ENCODE assay signal across 34 mouse cellular contexts in the genomic region with DNA sequence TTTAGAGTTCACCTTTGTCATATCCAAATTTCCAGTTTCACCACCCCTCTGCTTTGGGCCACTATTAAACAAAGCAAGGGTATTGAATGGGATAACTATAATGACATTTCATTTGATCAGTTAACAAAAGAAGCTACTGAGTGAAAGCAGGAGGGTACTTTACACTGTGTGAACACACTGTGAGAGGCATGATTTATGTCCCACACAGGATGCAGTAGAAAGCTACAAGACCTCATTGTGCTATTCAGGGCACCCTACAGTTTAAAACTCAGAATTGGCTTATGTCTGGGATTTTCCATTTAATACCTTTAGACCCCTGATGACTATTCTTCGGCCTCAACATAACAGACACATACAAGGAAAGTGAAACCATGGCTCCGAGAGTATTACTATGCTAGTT. TPM values are rescaled to one million over a fixed set of nuclear protein-coding genes. Genes with fewer than 3 reads are reported as not detected.
"Had no signal": no experiment of that assay in that cellular context is flagged by ENCODE, and none has a peak within 500 bp of the region (broad histone marks: within the 10 kb centered on the region; RNA-seq: fewer than 3 reads in every experiment).

No protein-coding gene starts in this region.

- H3K9me3 ChIP-seq: heart, embryonic 10.5 days; heart, embryonic 12.5 days; hindbrain, embryonic 10.5 days; hindbrain, embryonic 12.5 days; intestine, embryonic 15.5 days; limb, embryonic 10.5 days; limb, embryonic 12.5 days had no signal

- H3K27me3 ChIP-seq: heart, embryonic 12.5 days; hindbrain, embryonic 12.5 days; intestine, embryonic 15.5 days; limb, embryonic 12.5 days had no signal

- H3K4me2 ChIP-seq: heart, embryonic 12.5 days; hindbrain, embryonic 12.5 days; hindbrain, embryonic 14.5 days; intestine, embryonic 15.5 days; limb, embryonic 12.5 days had no signal

- ATAC-seq: hindbrain, embryonic 16.5 days; inflammation-experienced regulatory T-cells, adult 6 months; intestine, embryonic 15.5 days; intestine, postnatal 0 days had no signal

- H3K9ac ChIP-seq: heart, embryonic 12.5 days; hindbrain, embryonic 12.5 days; hindbrain, embryonic 14.5 days; intestine, embryonic 15.5 days; limb, embryonic 12.5 days had no signal

- H3K4me1 ChIP-seq: heart, embryonic 12.5 days; intestine, embryonic 15.5 days had no signal

- DNase-seq: gastrocnemius, postnatal 14 days; gastrocnemius, postnatal 36 days; heart, adult 11 months; heart, postnatal 10 days; heart, postnatal 4 days; kidney, adult 18-20 months; kidney, adult 8-10 months; kidney, postnatal 10 days; kidney, postnatal 25 days; kidney, postnatal 4 days had no signal

- H3K36me3 ChIP-seq: heart, embryonic 10.5 days; heart, embryonic 12.5 days; hindbrain, embryonic 10.5 days; hindbrain, embryonic 12.5 days; intestine, embryonic 15.5 days; limb, embryonic 10.5 days; limb, embryonic 12.5 days had no signal

- H3K4me3 ChIP-seq: heart, embryonic 10.5 days; heart, embryonic 12.5 days; hindbrain, embryonic 10.5 days; hindbrain, embryonic 12.5 days; intestine, embryonic 15.5 days; layer of hippocampus, adult 2 months; left cerebral cortex, adult 2 months; limb, embryonic 10.5 days; limb, embryonic 12.5 days had no signal

- H3K27ac ChIP-seq: heart, embryonic 10.5 days; hindbrain, embryonic 10.5 days; hindbrain, embryonic 12.5 days; hindbrain, embryonic 14.5 days; intestine, embryonic 15.5 days; layer of hippocampus, adult 2 months; left cerebral cortex, adult 2 months; limb, embryonic 10.5 days; limb, embryonic 12.5 days had no signal

RNA-seq across cellular contexts. Expression of gene Rag2, which starts 1.5 kb away (rescaled TPM):
- total RNA-seq: gastrocnemius, adult 18-20 months; gastrocnemius, adult 8-10 months; gastrocnemius, postnatal 14 days; heart, adult 8-10 months; heart, postnatal 25 days; heart, postnatal 4 days; layer of hippocampus, adult 2 months; layer of hippocampus, postnatal 10 days; layer of hippocampus, postnatal 25 days; left cerebral cortex, adult 2 months; left cerebral cortex, postnatal 14 days; left cerebral cortex, postnatal 36 days had no signal
- polyA plus RNA-seq: gonadal fat pad, adult 2 months; heart, embryonic 10.5 days; heart, embryonic 12.5 days; heart, embryonic 14.5 days; hindbrain, embryonic 10.5 days; hindbrain, embryonic 16.5 days; inflammation-experienced regulatory T-cells, adult 6 months; intestine, postnatal 0 days; kidney, embryonic 16.5 days; limb, embryonic 10.5 days; limb, embryonic 12.5 days had no signal

RNA-seq across cellular contexts. Expression of gene Rag1, which starts 26.3 kb away (rescaled TPM):
- total RNA-seq: gastrocnemius, adult 18-20 months; gastrocnemius, adult 8-10 months; heart, postnatal 25 days had no signal
- polyA plus RNA-seq: heart, embryonic 10.5 days; heart, embryonic 12.5 days; heart, embryonic 14.5 days; inflammation-experienced regulatory T-cells, adult 6 months; intestine, postnatal 0 days had no signal
